Mouse (Mus musculus): ENCODE measurements at regions not wholly inside any gene's neighbourhood (a gene's known extent, or its start where the extent isn't known, plus 50 kb on each side); places are given as distances from the start of the nearest gene placed in this dataset.
A peak's percentile ranks its signal among the peaks of the same experiment; 100 is the strongest.

DNA sequence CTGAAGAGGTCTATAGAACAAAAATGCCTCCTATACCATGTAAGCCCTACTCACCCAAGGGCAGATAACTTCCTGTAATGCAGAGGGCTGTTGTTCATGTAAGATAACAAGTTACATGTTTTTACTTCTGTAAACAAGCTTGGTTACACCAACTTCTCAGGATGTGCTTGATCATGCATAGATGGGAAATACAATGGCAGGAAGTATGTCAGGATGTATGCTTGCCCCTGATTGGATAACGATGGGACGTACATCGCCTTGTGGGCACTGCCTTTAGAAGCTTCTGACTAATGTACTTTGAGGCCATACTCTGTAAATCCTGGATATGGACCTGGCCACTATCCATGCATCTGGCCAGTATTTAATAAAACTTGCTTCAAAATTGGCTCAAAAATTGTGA is 69.2 kb upstream of the Pde3b start:
- no peak for DNase-seq (ENCODE audit: low read depth in 1 of 2, low spot score in 2 of 2)

DNA sequence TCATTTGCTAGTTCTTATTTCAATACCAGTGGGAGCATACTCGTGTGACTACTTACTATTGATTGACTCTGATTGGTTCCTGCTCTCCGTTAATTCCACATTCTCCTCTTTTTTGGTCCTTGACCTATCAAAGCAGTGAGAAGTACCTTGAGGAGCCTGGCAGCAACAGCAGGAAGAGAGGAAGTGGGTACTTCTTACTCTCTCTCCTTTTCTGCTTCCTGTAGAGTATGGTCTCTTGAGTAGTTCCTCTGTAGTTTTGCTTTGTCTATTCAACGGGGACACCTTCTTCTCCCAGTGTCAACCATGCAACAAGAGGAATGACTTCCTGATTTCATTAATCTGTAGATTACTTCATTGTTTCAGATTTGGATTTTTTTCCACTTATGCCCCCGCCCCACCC is 68.1 kb upstream of the Pde3b start:
- DNase-seq (ENCODE audit: low read depth in 1 of 2, low spot score in 2 of 2), result no peak

DNA sequence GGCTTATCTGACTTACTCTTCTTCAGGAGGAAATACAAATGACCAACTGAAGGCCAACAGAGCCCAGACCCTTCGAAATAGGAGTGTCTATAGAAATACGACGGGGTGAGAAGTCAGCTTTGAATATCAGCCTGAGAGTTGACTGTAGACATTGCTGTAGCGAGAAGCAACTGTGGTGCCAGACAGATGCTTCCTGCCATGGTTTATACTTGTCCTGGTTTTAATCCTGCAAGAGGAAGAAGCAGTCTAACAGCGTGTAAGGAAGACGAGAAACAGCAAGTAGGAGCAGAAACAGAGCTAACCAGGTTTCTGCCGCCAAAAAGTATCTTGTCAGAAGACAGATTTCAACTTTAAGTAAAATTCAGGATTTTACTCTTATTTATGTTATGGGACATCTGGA is 64.1 kb upstream of the Pde3b start:
- DNase-seq (ENCODE audit: low read depth in 1 of 2, low spot score in 2 of 2), result no peak

DNA sequence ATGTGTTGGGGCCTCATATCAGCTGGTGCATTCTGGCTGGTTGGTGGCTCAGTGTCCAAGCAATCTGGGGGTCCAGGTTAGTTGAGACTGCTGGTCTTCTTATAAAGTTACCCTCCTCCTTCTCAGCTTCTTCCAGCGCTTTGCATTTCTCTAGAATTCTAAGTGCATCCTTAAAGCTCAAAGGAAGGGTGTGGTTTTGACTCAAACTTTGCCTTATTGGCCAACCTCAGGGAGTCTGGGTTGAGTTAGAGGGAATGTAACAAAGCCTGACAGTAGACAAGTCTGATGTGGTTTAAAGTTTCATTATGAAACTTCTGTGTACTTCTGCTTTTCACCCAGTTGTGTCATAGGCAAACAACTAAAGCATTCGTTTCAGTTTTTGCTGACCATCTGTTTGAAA is 58.7 kb upstream of the Pde3b start:
- DNase-seq (ENCODE audit: low read depth in 1 of 2, low spot score in 2 of 2), result peak; percentile 33 to 36

DNA sequence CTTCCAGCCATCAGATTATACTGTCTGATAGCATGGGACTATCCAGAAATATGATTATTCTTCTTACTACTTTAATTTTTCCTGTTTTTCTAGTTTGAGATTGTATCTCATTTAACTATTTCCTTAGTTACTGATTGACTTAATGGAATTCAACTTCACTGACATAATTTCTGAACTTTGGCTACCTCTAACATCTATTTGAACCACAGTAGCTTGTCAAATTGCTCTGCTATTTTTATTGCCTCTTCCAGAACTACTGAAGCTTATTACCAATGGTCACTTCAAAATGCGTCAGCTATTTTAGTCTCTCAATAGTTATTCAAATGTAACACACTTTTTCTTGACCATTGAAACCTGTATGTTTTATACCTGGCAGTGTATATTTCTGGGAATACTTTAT is 52.9 kb upstream of the Pde3b start:
- no peak for DNase-seq (ENCODE audit: low read depth in 1 of 2, low spot score in 2 of 2)

DNA sequence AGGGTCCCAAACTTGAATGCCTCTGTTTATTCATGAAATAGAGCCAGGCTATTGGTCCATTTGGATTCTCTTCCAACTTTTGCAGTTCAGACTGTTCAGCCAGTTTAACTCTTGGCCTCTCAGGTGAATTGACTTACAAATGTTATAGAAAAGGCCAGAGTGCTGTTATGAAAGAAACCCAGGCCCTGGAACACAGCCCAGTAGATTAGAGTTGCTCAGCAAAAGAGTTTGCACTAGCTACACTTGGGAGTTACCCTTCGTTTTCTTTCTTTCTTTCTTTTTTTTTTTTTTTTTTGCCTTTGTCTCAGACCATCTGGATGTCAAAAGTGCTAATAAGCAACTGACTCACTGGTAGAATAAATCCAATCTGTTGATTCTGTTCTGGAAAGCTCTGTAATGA is 51.0 kb upstream of the Pde3b start:
- DNase-seq (ENCODE audit: low read depth in 1 of 2, low spot score in 2 of 2), result no peak
